7 mouse cellular contexts compared by ENCODE assay signal in genomic region chr1:92641514-92642272, GRCm38 (mm10). TPM values are rescaled to one million over a fixed set of nuclear protein-coding genes. Genes with fewer than 3 reads are reported as not detected.
A peak's percentile ranks its signal among the peaks of the same experiment; 100 is the strongest.
DNase-seq lines count a peak whose midpoint lies in the region; ATAC-seq lines count a peak whose summit lies in the region.

Gene Cops9 (minus strand): TSS chr1:92641985.

- 2% methylated on average over 50 of the region's 50 CpGs for WGBS in embryonic facial prominence, embryonic 12.5 days
- WGBS in limb, embryonic 11.5 days, result 2% methylated on average over 50 of the region's 50 CpGs
- WGBS in midbrain, embryonic 14.5 days, result 2% methylated on average over 50 of the region's 50 CpGs

- peaks cover 15% of the 10 kb centered on the region for H3K4me1 ChIP-seq in embryonic facial prominence, embryonic 12.5 days
- H3K4me1 ChIP-seq in limb, embryonic 11.5 days (ENCODE audit: control insufficient read depth, insufficient read depth, low read length), result no peaks in the 10 kb centered on the region
- H3K4me1 ChIP-seq in midbrain, embryonic 14.5 days (ENCODE audit: control insufficient read depth, insufficient read depth, low read length), result peaks cover 15% of the 10 kb centered on the region

- peak; percentile 87 for ATAC-seq in embryonic facial prominence, embryonic 12.5 days (ENCODE audit: insufficient number of reproducible peaks, insufficient read depth, low FRiP score, low TSS enrichment)
- ATAC-seq in limb, embryonic 11.5 days (ENCODE audit: insufficient number of reproducible peaks, low FRiP score, low TSS enrichment, low read depth), result peak; percentile 85
- peak; percentile 91 for ATAC-seq in midbrain, embryonic 14.5 days (ENCODE audit: low FRiP score, low TSS enrichment)

- peak within 1 kb of the TSS; percentile 41; the same call in 1 of the 2 replicates for H3K27ac ChIP-seq in embryonic facial prominence, embryonic 12.5 days
- no peak within 1 kb of the TSS for H3K27ac ChIP-seq in limb, embryonic 11.5 days (replicated peaks; ENCODE audit: low read depth, low read length)
- peak within 1 kb of the TSS; percentile 81 for H3K27ac ChIP-seq in midbrain, embryonic 14.5 days (replicated peaks; ENCODE audit: low read depth, low read length)

- peaks cover 26% of the 10 kb centered on the region for H3K36me3 ChIP-seq in embryonic facial prominence, embryonic 12.5 days
- peaks cover 10% of the 10 kb centered on the region for H3K36me3 ChIP-seq in limb, embryonic 11.5 days (ENCODE audit: control insufficient read depth, insufficient read depth, low read length)
- H3K36me3 ChIP-seq in midbrain, embryonic 14.5 days (ENCODE audit: control insufficient read depth, insufficient read depth, low read length), result peaks cover 18% of the 10 kb centered on the region

- H3K27me3 ChIP-seq in embryonic facial prominence, embryonic 12.5 days, result 0 out of 2 replicates have a peak, but pooled peaks cover 6% of the 10 kb centered on the region
- no peaks in the 10 kb centered on the region for H3K27me3 ChIP-seq in limb, embryonic 11.5 days (ENCODE audit: control insufficient read depth, insufficient read depth, low read length)
- no peaks in the 10 kb centered on the region for H3K27me3 ChIP-seq in midbrain, embryonic 14.5 days (ENCODE audit: control insufficient read depth, insufficient read depth, low read length)

- H3K9ac ChIP-seq in embryonic facial prominence, embryonic 12.5 days, result peak within 1 kb of the TSS; percentile 94
- peak within 1 kb of the TSS; percentile 74 for H3K9ac ChIP-seq in limb, embryonic 11.5 days (ENCODE audit: low read length)
- peak within 1 kb of the TSS; percentile 91 for H3K9ac ChIP-seq in midbrain, embryonic 14.5 days (replicated peaks; ENCODE audit: low read length)

- DNase-seq in adrenal gland, postnatal 25 days, result peak; percentile 90
- peak; percentile 99 for DNase-seq in heart, adult 11 months
- peak; percentile 91 for DNase-seq in kidney, adult 18-20 months
- DNase-seq in limb, embryonic 11.5 days (ENCODE audit: low spot score), result peak; percentile 95
- DNase-seq in midbrain, embryonic 14.5 days, result peak; percentile 96
- peak; percentile 67 to 84 for DNase-seq in spleen, adult 18-20 months

- peak within 1 kb of the TSS; percentile 94 for H3K4me3 ChIP-seq in embryonic facial prominence, embryonic 12.5 days
- H3K4me3 ChIP-seq in limb, embryonic 11.5 days (ENCODE audit: low read depth, low read length), result peak within 1 kb of the TSS; percentile 75
- H3K4me3 ChIP-seq in midbrain, embryonic 14.5 days (replicated peaks; ENCODE audit: low read depth, low read length), result peak within 1 kb of the TSS; percentile 88

- no peaks in the 10 kb centered on the region for H3K9me3 ChIP-seq in embryonic facial prominence, embryonic 12.5 days
- no peaks in the 10 kb centered on the region for H3K9me3 ChIP-seq in limb, embryonic 11.5 days (ENCODE audit: control insufficient read depth, low read length)
- no peaks in the 10 kb centered on the region for H3K9me3 ChIP-seq in midbrain, embryonic 14.5 days (ENCODE audit: control insufficient read depth, low read length)

- H3K4me2 ChIP-seq in embryonic facial prominence, embryonic 12.5 days (replicated peaks), result peak within 1 kb of the TSS; percentile 95
- peak within 1 kb of the TSS; percentile 86 for H3K4me2 ChIP-seq in limb, embryonic 11.5 days (ENCODE audit: low read depth, severe bottlenecking)
- peak within 1 kb of the TSS; percentile 94 for H3K4me2 ChIP-seq in midbrain, embryonic 14.5 days (ENCODE audit: low read length)

RNA-seq across cellular contexts. Expression of gene Cops9, which starts in this region (rescaled TPM):
- 311 and 345 TPM in 2 replicates for total RNA-seq in adrenal gland, postnatal 25 days (2021)
- 340 and 378 TPM in 2 replicates for polyA plus RNA-seq in embryonic facial prominence, embryonic 12.5 days (2016; fragmentation: Nextera tagmentation; extraction: Ambion mirVana)
- polyA plus RNA-seq in limb, embryonic 11.5 days (2014; fragmentation: Nextera tagmentation; extraction: Ambion mirVana), result 368 and 378 TPM in 2 replicates
- polyA plus RNA-seq in midbrain, embryonic 14.5 days (2014; fragmentation: Nextera tagmentation; extraction: Ambion mirVana), result 536 and 755 TPM in 2 replicates
